In genomic region chr10:19570288-19570687, GRCm38 (mm10) we compare ENCODE assay signal across 15 mouse cellular contexts. TPM values are rescaled to one million over a fixed set of nuclear protein-coding genes. Genes with fewer than 3 reads are reported as not detected.
DNase-seq lines count a peak whose midpoint lies in the region; ATAC-seq and TF ChIP-seq lines count a peak whose summit lies in the region.
"Had no signal": no experiment of that assay in that cellular context is flagged by ENCODE, and none has a peak within 500 bp of the region (broad histone marks: within the 10 kb centered on the region; RNA-seq: fewer than 3 reads in every experiment).

No protein-coding gene starts in this region.

- intact Hi-C loops in heart, adult 2 months (cut with DNase I) = no loop called here

- H3K4me3 ChIP-seq in heart, adult 2 months = no peak overlapping the region
- no peak overlapping the region for H3K4me3 ChIP-seq in heart, embryonic 10.5 days
- no peak overlapping the region for H3K4me3 ChIP-seq in lung, embryonic 16.5 days (ENCODE audit: low read length)
- H3K4me3 ChIP-seq in embryonic fibroblast, embryonic 13.5 days (ENCODE audit: insufficient read depth, low read length) = no peak overlapping the region
- no peak overlapping the region for H3K4me3 ChIP-seq in small intestine, adult 2 months (ENCODE audit: low read depth, low read length)
- H3K4me3 ChIP-seq: embryonic facial prominence, embryonic 10.5 days; intestine, embryonic 15.5 days; limb, embryonic 10.5 days had no signal

- DNase-seq in heart, adult 2 months = peak in 1 of 2 experiments; percentile 47
- DNase-seq in heart, embryonic 10.5 days (ENCODE audit: low spot score) = no peak
- no peak for DNase-seq in lung, postnatal 14 days
- DNase-seq in cerebellum, postnatal 4 days (ENCODE audit: low spot score in 2 of 2) = no peak
- DNase-seq in right cerebral cortex, postnatal 36 days (ENCODE audit: low spot score in 2 of 2) = no peak
- DNase-seq: lung, postnatal 4 days; spleen, adult 18-20 months had no signal

- no peaks in the 10 kb centered on the region for H3K79me2 ChIP-seq in heart, adult 2 months (replicated peaks; ENCODE audit: control insufficient read depth, insufficient read depth, low read length)

- TF ChIP-seq EP300 in heart, adult 2 months (IDR thresholded peaks at IDR 0.05; ENCODE audit: insufficient read depth, low read depth, low read length) = no peak

- TF ChIP-seq CTCF in heart, adult 2 months (IDR thresholded peaks at IDR 0.05) = no peak
- TF ChIP-seq CTCF in embryonic fibroblast, embryonic 13.5 days (IDR thresholded peaks at IDR 0.05; ENCODE audit: borderline replicate concordance, insufficient read depth, low read length) = no peak
- no peak for TF ChIP-seq CTCF in small intestine, adult 2 months (IDR thresholded peaks at IDR 0.05; ENCODE audit: extremely low read depth, insufficient read length, insufficient replicate concordance, low read depth, low read length)

- 0 out of 2 replicates have a peak overlapping the region, but pooled peaks have one; percentile 38 for H3K9ac ChIP-seq in heart, adult 2 months (ENCODE audit: low read depth, low read length)
- H3K9ac ChIP-seq in lung, embryonic 16.5 days (ENCODE audit: low read length) = no peak overlapping the region
- H3K9ac ChIP-seq: intestine, embryonic 15.5 days had no signal

- no peaks in the 10 kb centered on the region for H3K9me3 ChIP-seq in heart, embryonic 10.5 days
- H3K9me3 ChIP-seq in lung, embryonic 16.5 days (ENCODE audit: control insufficient read depth, low read length) = no peaks in the 10 kb centered on the region
- H3K9me3 ChIP-seq: embryonic facial prominence, embryonic 10.5 days; intestine, embryonic 15.5 days; limb, embryonic 10.5 days had no signal

- no peaks in the 10 kb centered on the region for H3K27me3 ChIP-seq in heart, adult 2 months (ENCODE audit: control insufficient read depth, insufficient read depth, low read length)
- no peaks in the 10 kb centered on the region for H3K27me3 ChIP-seq in heart, embryonic 10.5 days (ENCODE audit: insufficient read depth, poor library complexity, severe bottlenecking)
- no peaks in the 10 kb centered on the region for H3K27me3 ChIP-seq in lung, embryonic 16.5 days (ENCODE audit: control insufficient read depth, insufficient read depth, low read depth, low read length)
- no peaks in the 10 kb centered on the region for H3K27me3 ChIP-seq in small intestine, adult 2 months (ENCODE audit: control insufficient read depth, insufficient read depth, low read length)
- H3K27me3 ChIP-seq: intestine, embryonic 15.5 days had no signal

- peaks cover 13% of the 10 kb centered on the region for H3K36me3 ChIP-seq in heart, adult 2 months (ENCODE audit: control insufficient read depth, insufficient read depth, low read length)
- H3K36me3 ChIP-seq in heart, embryonic 10.5 days = no peaks in the 10 kb centered on the region
- H3K36me3 ChIP-seq in lung, embryonic 16.5 days (ENCODE audit: control insufficient read depth, insufficient read depth, low read length) = no peaks in the 10 kb centered on the region
- H3K36me3 ChIP-seq in small intestine, adult 2 months (ENCODE audit: control insufficient read depth, insufficient read depth, low read length) = no peaks in the 10 kb centered on the region
- H3K36me3 ChIP-seq: embryonic facial prominence, embryonic 10.5 days; intestine, embryonic 15.5 days; limb, embryonic 10.5 days had no signal

- H3K27ac ChIP-seq in heart, adult 2 months = peak overlapping the region; percentile 85
- no peak overlapping the region for H3K27ac ChIP-seq in heart, embryonic 10.5 days
- peak overlapping the region; percentile 3; the same call in 1 of the 2 replicates for H3K27ac ChIP-seq in lung, embryonic 16.5 days (ENCODE audit: low read length)
- H3K27ac ChIP-seq in embryonic fibroblast, embryonic 13.5 days (ENCODE audit: insufficient read depth, low read length) = peak overlapping the region; percentile 68
- H3K27ac ChIP-seq in small intestine, adult 2 months (ENCODE audit: insufficient read depth, low read depth, low read length) = peak overlapping the region; percentile 26
- H3K27ac ChIP-seq: embryonic facial prominence, embryonic 10.5 days; intestine, embryonic 15.5 days; limb, embryonic 10.5 days had no signal

- H3K4me2 ChIP-seq in lung, embryonic 16.5 days (ENCODE audit: low read depth, low read length) = no peak overlapping the region
- H3K4me2 ChIP-seq: intestine, embryonic 15.5 days had no signal

- H3K4me1 ChIP-seq in heart, adult 2 months (ENCODE audit: control insufficient read depth, insufficient read depth, low read length) = peaks cover 9% of the 10 kb centered on the region
- H3K4me1 ChIP-seq in heart, embryonic 10.5 days = no peaks in the 10 kb centered on the region
- no peaks in the 10 kb centered on the region for H3K4me1 ChIP-seq in lung, embryonic 16.5 days (replicated peaks; ENCODE audit: control insufficient read depth, insufficient read depth, low read length)
- peaks cover 9% of the 10 kb centered on the region for H3K4me1 ChIP-seq in embryonic fibroblast, embryonic 13.5 days (ENCODE audit: control insufficient read depth, insufficient read depth, low read length)
- H3K4me1 ChIP-seq in small intestine, adult 2 months (ENCODE audit: control insufficient read depth, insufficient read depth, insufficient read length, low read length) = peaks cover 4% of the 10 kb centered on the region; the same call in 1 of the 2 replicates
- H3K4me1 ChIP-seq: embryonic facial prominence, embryonic 10.5 days; intestine, embryonic 15.5 days; limb, embryonic 10.5 days had no signal

- TF ChIP-seq POLR2A in heart, adult 2 months (IDR thresholded peaks at IDR 0.05; ENCODE audit: insufficient read depth, low read depth, low read length) = no peak; the same call in 1 of the 2 replicates
- TF ChIP-seq POLR2A in embryonic fibroblast, embryonic 13.5 days (IDR thresholded peaks at IDR 0.05; ENCODE audit: low read depth, low read length) = no peak
- TF ChIP-seq POLR2A in small intestine, adult 2 months (IDR thresholded peaks at IDR 0.05; ENCODE audit: low read depth, low read length) = no peak

- no peak for ATAC-seq in lung, embryonic 16.5 days (ENCODE audit: low read depth)
- ATAC-seq: activated CD4-positive, CD25-positive, alpha-beta regulatory T cell, adult 4 months; forebrain, embryonic 14.5 days; intestine, embryonic 15.5 days had no signal

- 22% methylated on average over 4 of the region's 4 CpGs for WGBS in heart, adult 2 months
- 61% methylated on average over 4 of the region's 4 CpGs for WGBS in heart, embryonic 10.5 days
- WGBS in lung, embryonic 16.5 days = 56% methylated on average over 4 of the region's 4 CpGs
- WGBS in small intestine, adult 2 months = 57% methylated on average over 4 of the region's 4 CpGs

RNA-seq across cellular contexts. Expression of gene Ifngr1, which starts 21.5 kb away (rescaled TPM):
- total RNA-seq in heart, adult 2 months (2021) = 10 to 100 TPM; 48.2 to 51.2 TPM
- polyA plus RNA-seq in heart, adult 2 months (2012; rRNA removed) = 27.2 and 40.3 TPM in 2 replicates
- polyA plus RNA-seq in heart, embryonic 10.5 days (2016; fragmentation: Nextera tagmentation; extraction: Ambion mirVana) = 33.6 and 36.7 TPM in 2 replicates
- polyA plus RNA-seq in lung, embryonic 16.5 days (2015; fragmentation: Nextera tagmentation; extraction: Ambion mirVana) = 79.0 and 85.5 TPM in 2 replicates
- polyA plus RNA-seq in embryonic fibroblast, embryonic 13.5 days (2011; ENCODE audit: insufficient read length, low read depth, missing spikeins) = 40.4 and 44.0 TPM in 2 replicates
- polyA plus RNA-seq in small intestine, adult 2 months (2012; rRNA removed) = 17.7 and 37.4 TPM in 2 replicates

RNA-seq across cellular contexts. Expression of gene Il22ra2, which starts 51.5 kb away (rescaled TPM):
- not detected for total RNA-seq in heart, adult 2 months (2021)
- not detected in 2 replicates for polyA plus RNA-seq in heart, adult 2 months (2012; rRNA removed)
- not detected in 2 replicates for polyA plus RNA-seq in heart, embryonic 10.5 days (2016; fragmentation: Nextera tagmentation; extraction: Ambion mirVana)
- not detected in 2 replicates for polyA plus RNA-seq in lung, embryonic 16.5 days (2015; fragmentation: Nextera tagmentation; extraction: Ambion mirVana)
- polyA plus RNA-seq in embryonic fibroblast, embryonic 13.5 days (2011; ENCODE audit: insufficient read length, low read depth, missing spikeins) = not detected in 2 replicates
- polyA plus RNA-seq in small intestine, adult 2 months (2012; rRNA removed) = 0.56 and 0.58 TPM in 2 replicates
- polyA plus RNA-seq: activated CD4-positive, CD25-positive, alpha-beta regulatory T cell, adult 4 months; embryonic facial prominence, embryonic 10.5 days; forebrain, embryonic 14.5 days; intestine, embryonic 15.5 days; limb, embryonic 10.5 days had no signal
